Mouse (Mus musculus): ENCODE data around the gene Lrrfip2. TPM values are rescaled to one million over a fixed set of nuclear protein-coding genes. Genes with fewer than 3 reads are reported as not detected.

Lrrfip2 gene
- total RNA-seq, 2 experiments from 2014 or later = 43.9 to 48.6 TPM

DNA sequence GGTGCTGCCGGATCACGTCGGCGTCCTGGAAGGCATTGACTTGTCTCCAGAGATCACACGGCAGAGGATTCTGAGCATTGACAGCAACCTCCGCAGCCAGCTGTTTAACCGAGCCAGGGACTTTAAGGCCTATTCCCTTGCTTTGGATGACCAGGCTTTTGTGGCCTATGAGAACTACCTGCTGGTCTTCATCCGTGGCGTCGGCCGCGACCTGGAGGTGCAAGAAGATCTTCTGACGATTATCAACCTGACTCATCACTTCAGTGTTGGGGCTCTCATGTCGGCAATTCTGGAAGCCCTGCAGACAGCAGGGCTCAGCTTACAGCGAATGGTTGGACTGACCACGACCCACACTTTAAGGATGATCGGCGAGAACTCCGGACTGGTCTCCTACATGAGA, 155.0 kb downstream of the Lrrfip2 start:
- peak in 1 of 2 experiments; percentile 5 for DNase-seq (ENCODE audit: low spot score in 2 of 2)

DNA sequence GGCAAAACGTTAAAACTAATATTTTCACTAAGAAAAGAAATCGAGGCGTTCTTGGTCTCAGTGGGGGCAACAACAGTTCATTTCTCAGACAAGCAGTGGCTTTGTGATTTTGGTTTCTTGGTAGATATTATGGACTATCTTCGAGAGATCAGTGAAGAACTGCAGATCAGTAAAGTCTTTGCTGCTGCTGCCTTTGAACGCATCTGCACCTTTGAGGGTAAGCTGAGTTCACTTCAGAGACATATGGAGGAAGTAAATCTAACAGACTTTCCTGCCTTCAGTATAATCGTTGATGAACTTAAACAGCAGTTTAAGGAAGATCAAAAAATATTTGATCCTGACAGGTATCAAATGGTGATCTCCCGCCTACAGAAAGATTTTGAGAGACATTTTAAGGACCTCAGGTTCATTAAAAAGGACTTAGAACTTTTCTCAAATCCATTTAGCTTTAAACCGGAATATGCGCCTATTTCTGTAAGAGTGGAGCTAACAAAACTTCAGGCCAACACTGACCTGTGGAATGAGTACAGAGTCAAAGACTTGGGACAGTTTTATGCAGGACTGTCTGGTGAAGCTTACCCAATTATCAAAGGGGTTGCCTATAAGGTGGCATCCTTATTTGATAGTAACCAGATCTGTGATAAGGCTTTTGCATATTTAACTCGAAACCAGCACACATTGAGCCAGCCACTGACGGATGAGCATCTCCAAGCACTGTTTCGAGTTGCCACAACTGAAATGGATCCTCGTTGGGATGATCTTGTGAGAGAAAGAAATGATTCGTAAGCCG, 155.8 kb downstream of the Lrrfip2 start:
- DNase-seq (ENCODE audit: low spot score in 2 of 2) = no peak

DNA sequence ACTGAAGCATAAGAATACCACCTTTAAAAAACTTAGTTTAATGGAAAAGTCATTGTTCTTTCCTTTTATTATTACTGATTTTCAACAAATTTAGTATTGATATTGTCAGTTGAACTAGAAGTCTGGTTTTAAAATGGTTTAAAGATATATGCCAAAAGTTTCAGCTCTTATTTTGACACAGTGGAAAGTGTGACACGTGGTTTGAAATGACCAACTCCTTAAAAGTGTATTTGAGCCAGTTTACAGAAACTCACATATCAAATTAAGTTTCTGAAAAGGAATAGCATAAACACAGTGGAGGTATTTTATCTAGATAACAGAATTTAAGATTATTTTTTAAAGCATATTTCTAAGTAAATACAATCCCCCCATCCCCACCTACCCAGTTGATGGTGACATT, 156.6 kb downstream of the Lrrfip2 start:
- no peak for DNase-seq (ENCODE audit: low spot score in 2 of 2)

DNA sequence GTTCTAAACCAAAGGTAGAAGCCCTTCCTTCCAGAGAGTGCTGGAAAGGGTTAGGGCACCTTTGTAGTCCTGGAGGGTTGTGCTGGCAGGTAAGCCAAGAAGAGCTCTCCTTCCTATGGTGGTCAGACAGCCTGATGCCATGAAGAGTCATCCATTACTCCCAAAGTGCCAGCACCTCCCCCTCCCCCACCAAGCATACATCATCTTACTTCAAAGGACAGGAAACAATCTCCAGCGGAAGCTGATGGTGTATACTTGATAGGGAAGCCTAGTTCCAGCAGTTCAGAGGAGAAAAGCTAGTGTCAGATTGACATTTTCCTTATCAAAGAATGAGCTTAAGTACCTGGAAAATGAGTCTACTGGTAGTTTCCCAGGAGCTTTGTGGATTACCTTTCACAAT, 157.8 kb downstream of the Lrrfip2 start:
- DNase-seq (ENCODE audit: low spot score in 2 of 2) = no peak

Other genes starting within 250 kb of the Lrrfip2 start
- gene Als2cl, start 237.7 kb upstream of the Lrrfip2 start, total RNA-seq (2021) = 10 to 100 TPM; 10.6 to 14.2 TPM
- 1 to 10 TPM; 3.2 to 4.3 TPM for gene Tmie, start 237.5 kb upstream of the Lrrfip2 start, total RNA-seq (2021)
- not detected for gene Fam240a, start 200.7 kb upstream of the Lrrfip2 start, total RNA-seq (2021)
- under 1 TPM; 0.26 to 0.52 TPM for gene Tdgf1, start 171.4 kb upstream of the Lrrfip2 start, total RNA-seq (2021)
- 1 to 10 TPM in 1 of 2 experiments, under 1 TPM in 1; 0.88 to 1.2 TPM for gene Lrrc2, start 166.0 kb upstream of the Lrrfip2 start, total RNA-seq (2021)
- gene Rtp3, start 127.0 kb upstream of the Lrrfip2 start, total RNA-seq (2021) = under 1 TPM; 0.37 to 0.79 TPM
- under 1 TPM in 1 of 2 experiments, not detected in 1; 0.72 TPM for gene Ltf, start 98.3 kb upstream of the Lrrfip2 start, total RNA-seq (2021)
- 1 to 10 TPM in 1 of 2 experiments, under 1 TPM in 1; 0.82 to 1.2 TPM for gene Ccrl2, start 60.1 kb upstream of the Lrrfip2 start, total RNA-seq (2021)
- 10 to 100 TPM; 17.1 to 17.3 TPM for gene Mlh1, start 154.2 kb downstream of the Lrrfip2 start, total RNA-seq (2021)
- 10 to 100 TPM; 87.2 to 87.9 TPM for gene Epm2aip1, start 154.3 kb downstream of the Lrrfip2 start, total RNA-seq (2021)
- gene Trank1, start 194.1 kb downstream of the Lrrfip2 start, total RNA-seq (2021) = 100 to 1,000 TPM; 277 to 278 TPM

Measured in left cerebral cortex, adult 18-20 months (tissue).